Mouse (Mus musculus): ENCODE data around the gene Ttc28. TPM values are rescaled to one million over a fixed set of nuclear protein-coding genes. Genes with fewer than 3 reads are reported as not detected.

Ttc28 gene
- total RNA-seq (2023), result 44.3 TPM

GRCm38 (mm10) chr5:110879584-110880374, at the start of gene Ttc28:
Ttc28 (plus strand) TSS chr5:110879803.

GRCm38 (mm10) chr5:110839678-110840365, 39.8 kb upstream of the Ttc28 start, which contains the start of the genes Hscb and Chek2:
Hscb (minus strand) TSS chr5:110839777.
Chek2 (plus strand) TSS chr5:110839979.

GRCm38 (mm10) chr5:111330417-111331098, 451.0 kb downstream of the Ttc28 start, which contains the start of gene Pitpnb:
Pitpnb (plus strand) TSS chr5:111330763.

Other genes starting within 250 kb of the Ttc28 start
- gene Noc4l, start 226.4 kb upstream of the Ttc28 start, total RNA-seq (2023), result 48.2 TPM
- 65.7 TPM for gene Ddx51, start 226.4 kb upstream of the Ttc28 start, total RNA-seq (2023)
- gene Ep400, start 109.1 kb upstream of the Ttc28 start, total RNA-seq (2023), result 255 TPM
- gene Pus1, start 99.1 kb upstream of the Ttc28 start, total RNA-seq (2023), result 33.0 TPM
- gene Ulk1, start 69.7 kb upstream of the Ttc28 start, total RNA-seq (2023), result 126 TPM
- gene Hscb, start 40.0 kb upstream of the Ttc28 start, total RNA-seq (2023), result 18.5 TPM
- 3.2 TPM for gene Chek2, start 39.8 kb upstream of the Ttc28 start, total RNA-seq (2023)

All from CD4-positive naive resting alpha-beta T cell, adult 57 days (primary cell).